Comparison of ENCODE assay signal across 22 mouse cellular contexts in genomic region chr15:25949696-25950095, GRCm38 (mm10). TPM values are rescaled to one million over a fixed set of nuclear protein-coding genes. Genes with fewer than 3 reads are reported as not detected.
DNase-seq lines count a peak whose midpoint lies in the region; ATAC-seq and TF ChIP-seq lines count a peak whose summit lies in the region.
"Had no signal": no experiment of that assay in that cellular context is flagged by ENCODE, and none has a peak within 500 bp of the region (broad histone marks: within the 10 kb centered on the region; RNA-seq: fewer than 3 reads in every experiment).

No protein-coding gene starts in this region.

- H3K4me1 ChIP-seq in heart, adult 2 months (ENCODE audit: control insufficient read depth, insufficient read depth, low read length): peaks cover 6% of the 10 kb centered on the region
- 0 out of 2 replicates have a peak, but pooled peaks cover 6% of the 10 kb centered on the region for H3K4me1 ChIP-seq in kidney, postnatal 0 days (replicated peaks; ENCODE audit: insufficient read depth, low read length)
- H3K4me1 ChIP-seq: embryonic facial prominence, embryonic 10.5 days; embryonic facial prominence, embryonic 12.5 days; forebrain, embryonic 13.5 days; forebrain, embryonic 15.5 days had no signal

- TF ChIP-seq POLR2A in heart, adult 2 months (IDR thresholded peaks at IDR 0.05; ENCODE audit: insufficient read depth, low read depth, low read length): no peak

- peaks cover 5% of the 10 kb centered on the region; the same call in 1 of the 2 replicates for H3K36me3 ChIP-seq in heart, adult 2 months (ENCODE audit: control insufficient read depth, insufficient read depth, low read length)
- H3K36me3 ChIP-seq in kidney, postnatal 0 days (ENCODE audit: insufficient read depth, low read length): no peaks in the 10 kb centered on the region
- H3K36me3 ChIP-seq: embryonic facial prominence, embryonic 10.5 days; embryonic facial prominence, embryonic 12.5 days; forebrain, embryonic 15.5 days; G1E had no signal

- DNase-seq in gastrocnemius, adult 2 months: no peak
- no peak for DNase-seq in gastrocnemius, postnatal 25 days
- no peak for DNase-seq in heart, adult 2 months
- DNase-seq in heart, postnatal 14 days: no peak
- no peak for DNase-seq in kidney, postnatal 0 days (ENCODE audit: low spot score)
- DNase-seq in kidney, adult 8-10 months: no peak
- DNase-seq: adrenal gland, adult 8-10 months; adrenal gland, postnatal 14 days; adrenal gland, postnatal 36 days; B cell, adult 2 months; cerebellum, adult 11-12 months; cerebellum, adult 2 months; cerebellum, adult 9-10 months; cerebellum, postnatal 10 days; cerebellum, postnatal 25 days had no signal

- no peak overlapping the region for H3K4me3 ChIP-seq in gastrocnemius, adult 2 months
- H3K4me3 ChIP-seq in heart, adult 2 months: no peak overlapping the region
- H3K4me3 ChIP-seq in kidney, postnatal 0 days (replicated peaks; ENCODE audit: low read depth, low read length): no peak overlapping the region
- H3K4me3 ChIP-seq: embryonic facial prominence, embryonic 10.5 days; embryonic facial prominence, embryonic 12.5 days; forebrain, embryonic 13.5 days; forebrain, embryonic 15.5 days had no signal

- no peak for TF ChIP-seq CTCF in gastrocnemius, adult 2 months (IDR thresholded peaks at IDR 0.05)
- no peak for TF ChIP-seq CTCF in heart, adult 2 months (IDR thresholded peaks at IDR 0.05)
- no peak for TF ChIP-seq CTCF in kidney, postnatal 0 days (IDR thresholded peaks at IDR 0.05; ENCODE audit: low read depth)

- no peak for TF ChIP-seq EP300 in heart, adult 2 months (IDR thresholded peaks at IDR 0.05; ENCODE audit: insufficient read depth, low read depth, low read length)

- WGBS in heart, adult 2 months: 76% methylated on average over 9 of the region's 9 CpGs
- 71% methylated on average over 9 of the region's 9 CpGs for WGBS in kidney, postnatal 0 days

- H3K4me2 ChIP-seq in kidney, postnatal 0 days (ENCODE audit: low read length): no peak overlapping the region
- H3K4me2 ChIP-seq: embryonic facial prominence, embryonic 12.5 days; forebrain, embryonic 13.5 days; forebrain, embryonic 15.5 days had no signal

- H3K27ac ChIP-seq in gastrocnemius, adult 2 months: peak overlapping the region; percentile 95
- H3K27ac ChIP-seq in heart, adult 2 months: peak overlapping the region; percentile 76
- peak overlapping the region; percentile 16; the same call in 1 of the 2 replicates for H3K27ac ChIP-seq in kidney, postnatal 0 days
- H3K27ac ChIP-seq: embryonic facial prominence, embryonic 10.5 days; embryonic facial prominence, embryonic 12.5 days; forebrain, embryonic 13.5 days; forebrain, embryonic 15.5 days had no signal

- no peaks in the 10 kb centered on the region for H3K9me3 ChIP-seq in kidney, postnatal 0 days (replicated peaks; ENCODE audit: low read length)
- H3K9me3 ChIP-seq: embryonic facial prominence, embryonic 10.5 days; embryonic facial prominence, embryonic 12.5 days; forebrain, embryonic 13.5 days; forebrain, embryonic 15.5 days had no signal

- H3K27me3 ChIP-seq in heart, adult 2 months (ENCODE audit: control insufficient read depth, insufficient read depth, low read length): no peaks in the 10 kb centered on the region
- no peaks in the 10 kb centered on the region for H3K27me3 ChIP-seq in kidney, postnatal 0 days (ENCODE audit: insufficient read depth, low read length)
- H3K27me3 ChIP-seq: CH12.LX; embryonic facial prominence, embryonic 12.5 days; forebrain, embryonic 13.5 days; forebrain, embryonic 15.5 days; Patski had no signal

- intact Hi-C loops in gastrocnemius, adult 2 months (cut with DNase I): loop anchor here (2.0 kb wide), 1 partner anchor 35 kb away; no protein-coding TSS in a partner anchor
- intact Hi-C loops in heart, adult 2 months (cut with DNase I): no loop called here
- intact Hi-C loops in heart, postnatal 14 days (cut with DNase I): no loop called here

- H3K9ac ChIP-seq in heart, adult 2 months (ENCODE audit: low read depth, low read length): no peak overlapping the region
- no peak overlapping the region for H3K9ac ChIP-seq in kidney, postnatal 0 days (ENCODE audit: low read depth, low read length)
- H3K9ac ChIP-seq: embryonic facial prominence, embryonic 12.5 days; forebrain, embryonic 13.5 days; forebrain, embryonic 15.5 days had no signal

- no peak for ATAC-seq in kidney, postnatal 0 days (replicated peaks; ENCODE audit: low FRiP score, low read depth)
- ATAC-seq: forebrain, embryonic 13.5 days; forebrain, embryonic 15.5 days; Patski had no signal

- peaks cover 2% of the 10 kb centered on the region; the same call in 1 of the 2 replicates for H3K79me2 ChIP-seq in heart, adult 2 months (replicated peaks; ENCODE audit: control insufficient read depth, insufficient read depth, low read length)

RNA-seq across cellular contexts. Expression of gene Zfp622, which starts 34.5 kb away (rescaled TPM):
- total RNA-seq in gastrocnemius, adult 2 months (2021): 10 to 100 TPM; 22.6 to 25.5 TPM
- total RNA-seq in gastrocnemius, postnatal 25 days (2021): 10 to 100 TPM; 20.2 to 23.9 TPM
- total RNA-seq in heart, adult 2 months (2021): 10 to 100 TPM; 22.5 to 25.4 TPM
- polyA plus RNA-seq in heart, adult 2 months (2012; rRNA removed): 8.3 and 13.9 TPM in 2 replicates
- total RNA-seq in heart, postnatal 14 days (2021): 10 to 100 TPM; 19.5 to 21.1 TPM
- 23.2 and 27.3 TPM in 2 replicates for polyA plus RNA-seq in kidney, postnatal 0 days (2015; fragmentation: Nextera tagmentation; extraction: Ambion mirVana)

Comparison
In these comparisons a context has a peak if more than half of its experiments do, and no peak if none do; other contexts are left out.
1. H3K27ac ChIP-seq: peak in every context shown above with its lines; median percentile 95 in gastrocnemius, adult 2 months; 76 in heart, adult 2 months; 16 in kidney, postnatal 0 days.